Mouse (Mus musculus): ENCODE data around the gene Tgm2. TPM values are rescaled to one million over a fixed set of nuclear protein-coding genes. Genes with fewer than 3 reads are reported as not detected.

The Tgm2 gene
- polyA plus RNA-seq, 1 experiment, result 9.5 TPM

GRCm38 (mm10) chr2:158175433-158175832, 29.2 kb upstream of the Tgm2 start:
- no peaks in the 10 kb centered on the region for H3K36me3 ChIP-seq (ENCODE audit: control insufficient read depth, insufficient read depth, low read length)
- no peak for TF ChIP-seq POLR2A (IDR thresholded peaks at IDR 0.05; ENCODE audit: control insufficient read depth, low read depth, low read length)
- no peak for TF ChIP-seq CTCF (IDR thresholded peaks at IDR 0.05; ENCODE audit: control insufficient read depth, insufficient read depth, insufficient replicate concordance, low read depth, low read length)
- no peaks in the 10 kb centered on the region for H3K27me3 ChIP-seq (ENCODE audit: control insufficient read depth, insufficient read depth, low read length)
- H3K4me1 ChIP-seq (ENCODE audit: control insufficient read depth, insufficient read depth, low read length), result peaks cover 9% of the 10 kb centered on the region
- no peak overlapping the region for H3K27ac ChIP-seq (ENCODE audit: control insufficient read depth, insufficient read depth, low read depth, low read length)
- no peak overlapping the region for H3K4me3 ChIP-seq (ENCODE audit: control insufficient read depth, low read depth, low read length)

- H3K4me1 ChIP-seq (ENCODE audit: control insufficient read depth, insufficient read depth, low read length), result peaks cover 9% of the 10 kb centered on the region
- no peak overlapping the region for H3K27ac ChIP-seq (ENCODE audit: control insufficient read depth, insufficient read depth, low read depth, low read length)
Measured at GRCm38 (mm10) chr2:158174958-158175357, 28.7 kb upstream of the Tgm2 start.

GRCm38 (mm10) chr2:158174438-158174837, 28.2 kb upstream of the Tgm2 start:
- no peak for TF ChIP-seq POLR2A (IDR thresholded peaks at IDR 0.05; ENCODE audit: control insufficient read depth, low read depth, low read length)
- TF ChIP-seq CTCF (IDR thresholded peaks at IDR 0.05; ENCODE audit: control insufficient read depth, insufficient read depth, insufficient replicate concordance, low read depth, low read length), result no peak
- Histone ChIP-seq H3K36me3 (ENCODE audit: control insufficient read depth, insufficient read depth, low read length) (no peaks in the 10 kb centered on the region), H3K4me1 (ENCODE audit: control insufficient read depth, insufficient read depth, low read length) (peaks cover 6% of the 10 kb centered on the region), H3K27ac (ENCODE audit: control insufficient read depth, insufficient read depth, low read depth, low read length) (no peak overlapping the region), H3K27me3 (ENCODE audit: control insufficient read depth, insufficient read depth, low read length) (no peaks in the 10 kb centered on the region), H3K4me3 (ENCODE audit: control insufficient read depth, low read depth, low read length) (no peak overlapping the region)

More at GRCm38 (mm10) chr2:158174958-158175357, 28.7 kb upstream of the Tgm2 start:
- no peak for TF ChIP-seq CTCF (IDR thresholded peaks at IDR 0.05; ENCODE audit: control insufficient read depth, insufficient read depth, insufficient replicate concordance, low read depth, low read length)
- no peak for TF ChIP-seq POLR2A (IDR thresholded peaks at IDR 0.05; ENCODE audit: control insufficient read depth, low read depth, low read length)
- no peaks in the 10 kb centered on the region for H3K27me3 ChIP-seq (ENCODE audit: control insufficient read depth, insufficient read depth, low read length)
- H3K36me3 ChIP-seq (ENCODE audit: control insufficient read depth, insufficient read depth, low read length), result no peaks in the 10 kb centered on the region
- H3K4me3 ChIP-seq (ENCODE audit: control insufficient read depth, low read depth, low read length), result no peak overlapping the region

- no peak overlapping the region for H3K27ac ChIP-seq (ENCODE audit: control insufficient read depth, insufficient read depth, low read depth, low read length)
- H3K4me1 ChIP-seq (ENCODE audit: control insufficient read depth, insufficient read depth, low read length), result no peaks in the 10 kb centered on the region
- no peaks in the 10 kb centered on the region for H3K36me3 ChIP-seq (ENCODE audit: control insufficient read depth, insufficient read depth, low read length)
- H3K4me3 ChIP-seq (ENCODE audit: control insufficient read depth, low read depth, low read length), result no peak overlapping the region
- TF ChIP-seq POLR2A (IDR thresholded peaks at IDR 0.05; ENCODE audit: control insufficient read depth, low read depth, low read length) (no peak), CTCF (IDR thresholded peaks at IDR 0.05; ENCODE audit: control insufficient read depth, insufficient read depth, insufficient replicate concordance, low read depth, low read length) (no peak)
- H3K27me3 ChIP-seq (ENCODE audit: control insufficient read depth, insufficient read depth, low read length), result no peaks in the 10 kb centered on the region
Measured at GRCm38 (mm10) chr2:158170394-158170793, 24.2 kb upstream of the Tgm2 start.

GRCm38 (mm10) chr2:158169771-158170170, 23.5 kb upstream of the Tgm2 start:
- Histone ChIP-seq H3K36me3 (ENCODE audit: control insufficient read depth, insufficient read depth, low read length) (no peaks in the 10 kb centered on the region), H3K27ac (ENCODE audit: control insufficient read depth, insufficient read depth, low read depth, low read length) (no peak overlapping the region), H3K27me3 (ENCODE audit: control insufficient read depth, insufficient read depth, low read length) (no peaks in the 10 kb centered on the region), H3K4me1 (ENCODE audit: control insufficient read depth, insufficient read depth, low read length) (no peaks in the 10 kb centered on the region), H3K4me3 (ENCODE audit: control insufficient read depth, low read depth, low read length) (no peak overlapping the region)
- no peak for TF ChIP-seq POLR2A (IDR thresholded peaks at IDR 0.05; ENCODE audit: control insufficient read depth, low read depth, low read length)
- no peak for TF ChIP-seq CTCF (IDR thresholded peaks at IDR 0.05; ENCODE audit: control insufficient read depth, insufficient read depth, insufficient replicate concordance, low read depth, low read length)

GRCm38 (mm10) chr2:158169351-158169750, 23.1 kb upstream of the Tgm2 start:
- no peaks in the 10 kb centered on the region for H3K27me3 ChIP-seq (ENCODE audit: control insufficient read depth, insufficient read depth, low read length)
- no peak overlapping the region for H3K4me3 ChIP-seq (ENCODE audit: control insufficient read depth, low read depth, low read length)
- TF ChIP-seq CTCF (IDR thresholded peaks at IDR 0.05; ENCODE audit: control insufficient read depth, insufficient read depth, insufficient replicate concordance, low read depth, low read length), result no peak
- H3K36me3 ChIP-seq (ENCODE audit: control insufficient read depth, insufficient read depth, low read length), result no peaks in the 10 kb centered on the region
- H3K4me1 ChIP-seq (ENCODE audit: control insufficient read depth, insufficient read depth, low read length), result no peaks in the 10 kb centered on the region
- peak overlapping the region; percentile 23; the same call in 1 of the 2 replicates for H3K27ac ChIP-seq (ENCODE audit: control insufficient read depth, insufficient read depth, low read depth, low read length)

GRCm38 (mm10) chr2:158168741-158169211, 22.5 kb upstream of the Tgm2 start:
- no peaks in the 10 kb centered on the region for H3K27me3 ChIP-seq (ENCODE audit: control insufficient read depth, insufficient read depth, low read length)
- no peak for TF ChIP-seq CTCF (IDR thresholded peaks at IDR 0.05; ENCODE audit: control insufficient read depth, insufficient read depth, insufficient replicate concordance, low read depth, low read length)
- no peak for TF ChIP-seq POLR2A (IDR thresholded peaks at IDR 0.05; ENCODE audit: control insufficient read depth, low read depth, low read length)
- H3K36me3 ChIP-seq (ENCODE audit: control insufficient read depth, insufficient read depth, low read length), result no peaks in the 10 kb centered on the region
- no peak overlapping the region for H3K4me3 ChIP-seq (ENCODE audit: control insufficient read depth, low read depth, low read length)
- no peaks in the 10 kb centered on the region for H3K4me1 ChIP-seq (ENCODE audit: control insufficient read depth, insufficient read depth, low read length)
- peak overlapping the region; percentile 23 for H3K27ac ChIP-seq (ENCODE audit: control insufficient read depth, insufficient read depth, low read depth, low read length)

Data from testis, adult 2 months (tissue).